Mouse (Mus musculus): Measurements from ENCODE around the gene Tmco5b. TPM values are rescaled to one million over a fixed set of nuclear protein-coding genes. Genes with fewer than 3 reads are reported as not detected.
A peak's percentile ranks its signal among the peaks of the same experiment; 100 is the strongest.

Tmco5b gene
- total RNA-seq (2021) = not detected
- not detected in 2 replicates for polyA plus RNA-seq (2012; rRNA removed)
- long read RNA-seq = 0 reads

- no peak for DNase-seq
Observed at GRCm38 (mm10) chr2:113285432-113285831, at the start of gene Tmco5b. TSS of gene Tmco5b (plus strand) at chr2:113285732.

GRCm38 (mm10) chr2:113236993-113237392, 48.5 kb upstream of the Tmco5b start:
- DNase-seq = no peak

- DNase-seq = no peak
Observed at GRCm38 (mm10) chr2:113238871-113239270, 46.7 kb upstream of the Tmco5b start.

DNA sequence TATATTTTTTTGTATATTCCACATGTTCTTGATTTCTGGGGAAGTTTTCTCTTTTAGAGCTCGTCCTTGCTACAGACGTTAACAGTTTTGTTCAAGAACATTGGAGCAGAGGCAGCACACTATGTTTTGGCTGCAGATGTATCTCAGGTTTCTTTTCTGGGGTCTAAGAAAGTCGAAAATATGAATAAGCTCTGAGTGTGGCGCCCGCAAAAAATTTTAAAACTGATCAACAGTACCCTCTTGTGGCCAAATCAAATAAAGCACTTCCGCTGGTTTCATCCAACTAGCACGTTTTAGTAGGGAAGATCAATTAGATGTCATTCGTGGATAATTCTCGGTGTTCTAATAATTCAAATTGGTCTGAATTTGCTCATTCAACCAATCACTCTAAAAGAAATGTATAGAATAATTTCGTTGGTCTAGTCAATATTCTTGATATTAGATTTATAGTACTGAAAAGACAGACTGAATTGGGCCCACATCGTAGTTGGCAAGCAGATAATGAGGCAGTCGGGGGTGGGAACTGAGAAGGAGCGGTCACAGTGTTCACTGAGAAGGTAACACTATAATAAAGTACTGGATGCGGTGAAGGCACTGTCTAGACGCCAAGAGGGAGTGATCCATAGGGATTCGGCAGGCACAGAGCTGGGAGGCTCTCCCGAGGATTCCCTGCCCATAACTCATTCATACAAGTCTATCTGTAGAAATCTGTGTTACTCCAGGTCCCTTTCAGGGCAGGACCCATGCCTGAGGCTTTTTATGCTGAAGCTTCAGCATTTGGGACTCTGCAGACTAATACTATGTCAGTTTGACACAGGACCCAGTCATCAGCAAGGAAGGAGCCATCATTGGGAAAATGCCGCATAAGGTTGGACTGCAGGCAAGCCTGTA, 17.1 kb downstream of the Tmco5b start:
- DNase-seq = no peak

GRCm38 (mm10) chr2:113303240-113303538, 17.7 kb downstream of the Tmco5b start:
- no peak for DNase-seq

DNA sequence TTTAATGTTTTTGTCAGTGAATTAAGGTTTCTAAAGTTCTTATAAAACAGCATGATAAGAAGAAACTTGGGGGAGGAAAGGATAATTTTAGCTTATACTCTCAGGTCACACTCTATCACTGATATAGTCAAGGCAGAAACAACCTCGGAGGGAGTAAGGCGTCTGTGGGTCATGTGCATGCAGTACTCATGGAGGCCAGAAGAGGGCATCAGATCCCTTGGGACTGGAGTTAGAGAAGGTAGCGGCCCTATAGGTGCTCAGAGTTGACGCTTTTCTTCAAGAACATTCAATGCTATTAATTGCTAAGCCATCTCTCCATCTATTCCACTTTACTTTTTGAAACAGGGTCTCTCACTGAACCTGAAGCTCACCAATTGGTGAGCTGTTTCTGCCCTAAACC, 19.8 kb downstream of the Tmco5b start:
- peak; percentile 59 for DNase-seq

DNA sequence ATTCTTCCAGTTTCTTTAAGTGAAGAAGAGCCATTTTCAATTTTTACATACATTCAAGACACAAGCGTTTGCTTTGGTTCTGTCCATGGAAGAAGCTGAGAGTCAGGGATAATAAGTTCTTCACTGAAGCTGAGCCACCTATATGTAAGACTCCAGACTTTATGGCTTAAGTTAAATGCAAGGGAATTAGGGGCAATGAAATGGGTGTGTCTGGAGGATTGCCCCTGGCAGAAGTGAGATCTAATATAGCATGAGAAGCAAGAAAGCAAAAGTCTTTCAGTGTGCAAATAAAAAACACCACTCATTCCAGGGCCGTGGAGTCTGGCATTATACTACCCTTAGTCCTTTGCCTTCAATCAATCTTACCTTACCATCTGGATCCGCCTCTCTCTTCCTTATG, 25.7 kb downstream of the Tmco5b start:
- no peak for DNase-seq

DNA sequence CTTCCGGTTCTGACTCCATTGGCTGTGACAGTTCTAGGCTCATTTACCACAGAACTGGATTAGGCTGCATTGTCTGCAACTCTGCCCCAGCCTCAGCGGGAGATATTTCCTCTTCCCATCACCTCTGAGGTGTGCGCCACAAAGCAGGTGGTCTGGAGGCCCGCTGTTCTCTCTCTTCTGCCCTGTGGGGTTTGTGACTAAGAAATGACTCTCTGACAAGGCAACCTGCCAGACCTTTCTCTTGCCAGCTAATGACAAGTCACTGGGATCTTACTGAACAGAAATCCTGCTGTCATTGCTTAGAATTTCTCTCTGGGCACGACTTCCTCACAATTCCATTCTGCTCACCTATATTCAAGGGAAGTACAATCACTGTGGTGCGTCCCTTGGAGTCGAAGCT, 37.5 kb downstream of the Tmco5b start:
- DNase-seq = peak; percentile 78

- DNase-seq = no peak
Observed at GRCm38 (mm10) chr2:113333799-113334541, 48.4 kb downstream of the Tmco5b start.

GRCm38 (mm10) chr2:113335561-113336294, 50.2 kb downstream of the Tmco5b start:
- no peak for DNase-seq

- no peak for DNase-seq
Observed at GRCm38 (mm10) chr2:113344536-113344935, 59.0 kb downstream of the Tmco5b start.

Other genes with a start within 250 kb of the Tmco5b start
- under 1 TPM; 0.63 to 0.79 TPM for gene Ryr3, start 68.6 kb upstream of the Tmco5b start, total RNA-seq (2021)
- 0.04 and 0.12 TPM in 2 replicates for gene Ryr3, start 68.6 kb upstream of the Tmco5b start, polyA plus RNA-seq (2012; rRNA removed)
- 1 to 10 TPM; 2.4 to 4.2 TPM for gene Fmn1, start 42.0 kb downstream of the Tmco5b start, total RNA-seq (2021)
- gene Fmn1, start 42.0 kb downstream of the Tmco5b start, polyA plus RNA-seq (2012; rRNA removed) = 0.28 and 0.70 TPM in 2 replicates